Mouse (Mus musculus): Measurements from ENCODE around the gene Crybg1.

The Crybg1 gene

DNA sequence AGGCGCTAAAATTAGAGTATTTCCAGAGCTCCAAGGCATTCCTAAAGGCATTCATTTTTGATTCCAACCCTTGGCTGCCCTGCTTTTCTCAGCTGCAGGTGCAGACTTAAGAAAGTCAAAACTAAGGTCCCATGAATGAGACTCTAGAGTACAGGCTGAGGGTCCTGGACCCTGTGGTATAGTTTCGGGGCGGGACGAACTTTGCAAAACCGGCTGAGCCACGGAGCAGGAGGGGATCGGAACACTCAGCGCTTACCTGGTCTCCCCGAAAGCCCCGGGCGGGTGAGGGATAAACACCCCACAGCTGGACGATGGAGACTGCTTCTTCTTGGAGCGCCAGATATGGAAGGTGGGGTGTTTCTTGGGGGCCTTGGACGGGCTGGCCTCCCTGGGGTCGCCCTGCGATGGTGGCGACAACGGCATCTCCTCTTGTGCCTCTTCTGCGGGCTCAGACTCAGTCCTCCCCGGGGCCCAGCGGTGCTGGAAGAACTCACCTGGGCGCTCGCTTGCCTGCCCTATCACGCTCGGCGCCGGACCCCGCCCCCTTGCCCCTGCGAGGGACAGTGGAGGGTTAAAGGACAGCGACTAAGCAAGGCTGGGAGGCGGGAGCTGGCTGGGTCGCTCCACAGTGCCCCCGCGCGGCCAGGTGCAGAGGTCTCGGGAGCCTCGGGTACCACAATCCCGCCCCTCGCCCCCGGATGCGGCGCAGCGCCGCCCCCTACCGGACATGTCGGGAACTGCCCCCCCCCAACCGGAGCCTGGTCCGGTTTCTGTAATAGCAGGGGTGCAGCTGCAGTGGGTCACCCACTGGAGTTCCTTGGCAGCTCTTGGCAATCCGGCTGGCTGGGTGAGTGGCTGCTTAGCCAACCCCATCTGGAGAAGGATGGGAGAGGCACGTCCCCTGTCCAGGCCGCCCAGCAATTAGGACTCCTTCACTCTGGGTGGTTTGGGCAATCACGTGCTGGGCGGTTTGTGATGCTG, at the start of gene Crybg1:
Crybg1 (minus strand) TSS at position 517 of the 981 bp plus-strand sequence.
- no peak for TF ChIP-seq GATA4 (IDR thresholded peaks at IDR 0.05; ENCODE audit: insufficient replicate concordance, low read length)

DNA sequence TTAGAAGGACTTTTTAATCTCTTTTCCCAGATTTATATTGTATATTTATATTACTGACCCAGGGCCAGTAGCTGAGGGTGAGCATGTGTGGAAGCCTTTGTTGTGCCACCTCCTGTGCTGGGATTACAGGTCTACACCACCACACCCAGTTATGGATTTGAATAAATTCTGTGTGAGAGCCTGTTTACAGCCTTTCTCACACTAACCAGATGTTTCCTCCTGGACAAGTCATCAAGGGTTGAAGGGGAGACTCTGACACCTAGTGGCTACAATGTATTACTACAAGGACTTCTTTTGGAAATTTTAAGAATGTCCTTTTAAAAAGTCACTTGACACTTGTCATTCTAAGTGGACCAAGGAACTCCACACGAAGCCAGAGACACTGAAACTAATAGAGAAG, 28.7 kb upstream of the Crybg1 start:
- no peak for TF ChIP-seq GATA4 (IDR thresholded peaks at IDR 0.05; ENCODE audit: insufficient replicate concordance, low read length)

DNA sequence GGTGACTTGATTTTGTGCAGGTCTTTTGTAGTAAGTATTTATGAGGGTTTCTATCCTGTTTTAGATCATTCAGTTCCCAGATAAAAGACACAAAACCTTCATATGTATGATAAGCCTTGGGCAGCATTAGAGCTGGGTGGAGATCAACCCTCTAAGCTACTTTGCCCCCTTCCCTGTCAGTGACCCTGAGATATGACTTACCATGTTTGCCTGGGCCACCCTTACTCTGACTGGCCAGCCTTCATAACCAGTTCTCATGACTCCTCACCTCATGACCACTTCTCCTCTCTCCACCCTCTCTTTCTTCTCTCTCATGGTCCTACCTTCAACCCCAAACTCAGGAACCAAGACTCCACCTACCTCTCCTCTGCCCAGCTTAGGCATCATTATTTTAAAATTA, 27.9 kb upstream of the Crybg1 start:
- TF ChIP-seq GATA4 (IDR thresholded peaks at IDR 0.05; ENCODE audit: insufficient replicate concordance, low read length) = no peak

DNA sequence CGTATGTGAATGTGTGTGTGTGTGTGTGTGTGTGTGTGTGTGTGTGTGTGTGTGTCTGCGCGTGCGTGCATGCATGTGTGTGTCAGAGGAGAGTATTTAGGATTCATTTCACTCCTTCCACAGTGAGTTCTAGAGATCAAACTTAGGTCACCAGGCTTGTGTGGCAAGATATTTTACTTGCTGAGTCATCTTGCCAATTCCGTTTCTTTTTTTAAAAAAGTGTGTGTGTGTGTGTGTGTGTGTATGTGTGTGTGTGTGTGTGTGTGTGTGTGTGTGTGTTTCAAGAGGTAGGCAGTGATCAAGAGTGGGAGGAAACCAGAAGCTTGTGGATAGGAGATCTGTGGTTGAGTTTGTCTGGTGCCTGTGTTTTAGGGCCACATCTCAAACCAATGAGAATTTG, 27.5 kb upstream of the Crybg1 start:
- no peak for TF ChIP-seq GATA4 (IDR thresholded peaks at IDR 0.05; ENCODE audit: insufficient replicate concordance, low read length)

DNA sequence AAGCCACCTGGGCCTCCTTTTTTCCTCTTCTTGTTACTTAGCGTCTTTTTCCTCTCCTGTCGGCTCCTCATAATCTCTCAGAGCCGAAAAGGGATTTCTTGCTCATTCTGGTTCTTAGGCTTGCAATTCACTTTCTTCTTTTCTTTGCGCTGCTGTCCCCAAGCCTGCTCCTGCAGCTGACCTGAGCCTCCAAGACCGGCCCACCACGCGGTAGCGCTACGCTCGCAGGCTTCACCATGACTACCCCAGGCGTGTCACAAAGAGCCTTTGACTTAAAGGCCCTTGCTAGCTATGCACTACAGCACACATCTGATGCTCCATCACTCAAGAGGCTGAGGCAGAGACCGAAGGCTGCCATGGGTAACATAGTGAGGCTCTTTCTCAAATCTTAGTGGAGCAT, 21.5 kb upstream of the Crybg1 start:
- TF ChIP-seq GATA4 (IDR thresholded peaks at IDR 0.05; ENCODE audit: insufficient replicate concordance, low read length) = no peak

DNA sequence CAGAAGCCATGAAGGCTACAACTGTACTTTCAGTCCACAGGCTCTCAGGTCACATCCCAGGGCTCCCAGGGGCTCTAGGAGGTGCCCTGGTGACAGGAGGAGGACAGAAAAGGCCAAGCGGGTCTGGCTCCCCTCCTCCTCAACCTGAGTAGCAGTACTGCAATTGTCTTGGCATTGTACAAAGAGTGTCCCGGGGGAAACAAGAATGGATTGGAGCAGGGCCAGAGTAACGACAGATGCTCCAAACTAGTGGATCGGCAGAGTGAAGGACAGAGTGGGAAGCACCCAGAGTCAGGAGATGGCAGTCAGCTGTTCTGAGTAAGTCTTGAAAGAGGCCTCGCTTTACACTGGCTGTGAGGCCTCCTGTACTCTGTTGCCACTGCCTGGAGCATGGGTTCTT, 18.4 kb upstream of the Crybg1 start:
- no peak for TF ChIP-seq GATA4 (IDR thresholded peaks at IDR 0.05; ENCODE audit: insufficient replicate concordance, low read length)

DNA sequence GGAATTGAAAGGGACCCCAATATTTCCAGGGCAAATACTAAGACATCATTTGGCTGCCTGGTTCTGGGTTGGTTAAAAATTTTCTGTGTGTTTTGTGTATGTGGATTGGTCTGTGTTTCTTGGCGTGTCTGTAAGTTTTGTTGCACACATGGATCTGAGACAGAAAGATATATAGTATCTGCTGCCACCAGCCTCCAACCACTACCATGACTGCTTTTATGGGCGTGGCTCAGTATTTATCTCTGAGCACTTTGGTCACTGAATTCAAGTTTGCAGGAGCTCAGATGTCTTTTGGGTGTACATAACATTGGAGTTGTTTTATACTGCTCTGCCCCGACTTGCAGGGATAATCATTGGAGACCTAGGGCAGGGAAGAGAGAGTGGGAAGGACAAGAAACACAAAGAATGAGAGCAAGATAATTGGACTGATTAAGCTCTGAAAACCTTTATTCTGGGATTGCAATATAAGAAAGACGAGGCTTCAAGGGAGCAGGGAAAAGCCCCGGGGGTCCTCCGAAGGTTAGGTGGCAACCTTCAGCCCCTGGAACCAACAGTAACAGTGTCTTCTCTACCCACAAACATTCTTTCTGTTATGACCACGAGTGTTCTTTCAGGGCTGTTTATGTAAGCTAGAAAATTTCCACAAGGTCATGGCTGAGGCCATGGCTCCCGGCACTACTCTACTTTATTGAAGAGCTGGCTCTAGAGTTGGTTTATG, 15.8 kb upstream of the Crybg1 start:
- TF ChIP-seq GATA4 (IDR thresholded peaks at IDR 0.05; ENCODE audit: insufficient replicate concordance, low read length) = no peak

DNA sequence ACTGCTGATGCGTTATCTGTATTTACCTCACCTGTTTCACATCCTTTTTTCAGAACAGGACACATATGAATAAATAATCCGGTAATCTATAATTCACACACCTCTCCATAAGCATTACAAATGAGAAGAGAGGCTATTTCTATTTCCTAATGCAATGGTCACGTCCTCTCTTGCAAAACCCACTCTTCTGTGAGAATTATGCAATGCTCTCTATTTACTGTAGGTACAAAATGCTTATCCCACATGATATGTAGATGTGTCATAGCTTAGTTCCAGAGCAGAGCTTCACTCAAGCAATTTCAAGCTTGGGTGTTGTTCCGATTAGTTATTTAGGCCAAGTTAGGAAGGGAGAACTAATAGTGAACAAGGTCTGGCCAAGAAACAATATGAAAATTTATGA, 14.4 kb upstream of the Crybg1 start:
- TF ChIP-seq GATA4 (IDR thresholded peaks at IDR 0.05; ENCODE audit: insufficient replicate concordance, low read length) = no peak

DNA sequence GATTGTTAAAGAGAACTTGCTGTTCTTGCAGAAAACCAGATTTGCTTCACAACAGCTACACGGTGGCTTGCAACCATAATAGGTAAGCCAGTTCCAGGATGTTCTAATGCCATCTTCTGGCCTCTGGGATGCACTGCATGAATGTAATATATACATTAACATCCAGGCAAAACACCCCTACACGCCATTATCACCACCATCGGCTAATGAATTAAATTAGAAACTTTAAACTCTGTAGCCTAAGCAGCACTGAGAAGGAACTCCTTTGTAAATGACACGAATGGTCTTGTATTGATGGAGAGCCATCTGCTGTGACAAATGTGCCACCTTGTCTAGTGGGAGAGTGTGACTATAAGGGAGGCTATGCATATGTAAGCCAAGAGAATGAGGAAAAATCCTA, 11.5 kb upstream of the Crybg1 start:
- no peak for TF ChIP-seq GATA4 (IDR thresholded peaks at IDR 0.05; ENCODE audit: insufficient replicate concordance, low read length)

DNA sequence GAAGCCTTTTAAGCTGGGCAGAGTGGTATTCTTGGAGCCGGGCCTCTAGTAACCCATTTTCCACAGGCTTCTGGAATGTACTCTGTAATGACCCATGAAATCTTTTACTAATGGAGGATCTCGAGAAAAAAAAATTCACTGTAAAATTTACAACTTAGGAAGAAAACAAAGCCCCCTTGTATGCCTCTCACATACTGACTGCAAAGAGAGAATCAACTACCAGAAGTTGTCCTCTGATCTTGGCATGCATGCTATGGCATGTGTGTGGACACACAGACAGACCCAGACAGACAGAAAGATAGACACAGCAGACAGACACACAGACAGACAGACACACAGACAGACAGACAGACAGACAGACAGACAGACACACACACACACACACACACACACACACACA, 8.8 kb upstream of the Crybg1 start:
- no peak for TF ChIP-seq GATA4 (IDR thresholded peaks at IDR 0.05; ENCODE audit: insufficient replicate concordance, low read length)

DNA sequence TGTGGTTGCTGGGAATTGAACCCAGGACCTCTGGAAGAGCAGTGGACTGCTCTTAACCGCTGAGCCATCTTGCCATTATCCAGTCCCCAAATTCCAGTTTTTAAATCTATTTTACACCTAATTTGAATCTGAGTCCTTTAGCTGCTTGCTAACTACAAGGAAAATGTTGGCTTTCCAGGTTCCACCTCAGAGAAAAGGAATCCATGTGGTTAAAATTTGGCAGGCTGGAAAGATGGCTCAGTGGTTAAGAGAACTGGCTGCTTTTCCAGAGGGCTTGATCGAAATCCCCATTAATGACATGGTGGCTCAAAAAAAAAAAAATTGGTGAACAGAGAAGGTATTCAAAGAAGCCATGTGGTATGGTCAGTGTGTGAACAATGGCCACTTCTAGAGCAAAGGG, 1.8 kb upstream of the Crybg1 start:
- no peak for TF ChIP-seq GATA4 (IDR thresholded peaks at IDR 0.05; ENCODE audit: insufficient replicate concordance, low read length)

DNA sequence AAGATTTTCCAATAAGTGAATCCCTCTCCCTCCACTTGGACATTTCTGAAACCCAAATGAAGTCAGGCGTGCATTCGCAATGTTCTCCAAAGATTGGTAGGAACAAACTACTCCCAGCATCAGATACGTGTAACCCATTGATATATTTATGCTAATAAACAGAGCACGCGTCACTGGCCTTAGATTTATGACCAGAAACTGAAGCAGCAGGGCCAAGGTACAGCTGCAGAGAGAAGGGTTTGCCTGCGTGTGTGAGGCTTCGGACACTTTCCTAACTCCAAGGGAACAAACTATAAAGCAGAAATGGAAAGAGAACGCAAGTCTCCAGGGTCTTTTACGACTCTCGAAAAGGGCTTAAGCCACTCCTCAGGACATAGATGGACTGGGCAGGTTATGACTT, 5.3 kb downstream of the Crybg1 start:
- TF ChIP-seq GATA4 (IDR thresholded peaks at IDR 0.05; ENCODE audit: insufficient replicate concordance, low read length) = no peak

DNA sequence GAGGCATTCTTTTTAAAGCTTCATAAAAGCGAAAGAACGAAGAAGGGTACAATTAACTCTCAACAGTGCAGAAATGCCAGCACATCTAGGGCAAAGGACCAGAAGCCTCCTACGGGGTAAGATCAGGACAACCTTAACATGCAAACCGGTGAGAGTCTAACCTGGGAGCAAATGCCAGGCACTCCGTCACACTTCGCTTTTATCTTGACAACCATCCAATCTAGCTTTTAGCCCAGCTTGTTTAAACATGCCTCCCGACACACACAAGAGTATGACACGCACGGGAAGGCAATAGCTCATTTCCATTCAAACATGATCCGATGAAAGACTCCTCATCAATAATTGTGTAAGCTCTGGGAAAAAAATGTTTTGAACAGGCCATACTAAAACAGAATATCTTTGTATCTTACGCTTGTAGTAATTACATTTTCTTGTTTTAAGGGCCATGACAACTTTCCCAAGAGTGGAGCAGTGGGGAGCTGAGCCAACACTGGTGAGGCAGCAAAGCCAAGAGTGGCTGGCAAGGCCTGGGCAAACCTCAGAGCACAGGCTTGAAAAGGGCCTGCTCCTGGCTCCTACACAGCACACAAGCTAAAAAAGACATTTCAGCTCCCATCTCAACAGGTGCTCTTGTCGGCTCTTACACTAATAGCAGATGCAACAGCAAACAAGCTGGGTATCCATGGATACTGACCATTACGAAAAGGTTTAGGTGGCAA, 10.4 kb downstream of the Crybg1 start:
- TF ChIP-seq GATA4 (IDR thresholded peaks at IDR 0.05; ENCODE audit: insufficient replicate concordance, low read length) = no peak

DNA sequence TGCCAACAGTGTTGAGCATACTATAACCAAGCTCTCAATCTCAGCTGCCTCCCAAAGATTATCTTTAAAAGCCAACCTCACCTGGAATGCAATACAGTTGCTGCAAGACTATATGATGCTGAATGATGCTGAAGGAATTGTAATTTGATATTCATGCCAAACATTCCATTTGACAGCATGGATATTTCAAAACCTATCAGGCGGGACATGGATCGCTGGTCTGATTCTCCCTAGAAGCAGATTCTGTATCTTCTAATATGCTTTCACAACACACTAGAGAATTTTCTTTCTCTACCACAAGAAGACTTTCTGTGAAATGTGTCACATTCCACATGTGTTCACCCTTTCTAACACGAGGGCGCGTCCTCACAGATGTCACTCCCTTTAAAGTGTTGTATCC, 22.6 kb downstream of the Crybg1 start:
- no peak for TF ChIP-seq GATA4 (IDR thresholded peaks at IDR 0.05; ENCODE audit: insufficient replicate concordance, low read length)

DNA sequence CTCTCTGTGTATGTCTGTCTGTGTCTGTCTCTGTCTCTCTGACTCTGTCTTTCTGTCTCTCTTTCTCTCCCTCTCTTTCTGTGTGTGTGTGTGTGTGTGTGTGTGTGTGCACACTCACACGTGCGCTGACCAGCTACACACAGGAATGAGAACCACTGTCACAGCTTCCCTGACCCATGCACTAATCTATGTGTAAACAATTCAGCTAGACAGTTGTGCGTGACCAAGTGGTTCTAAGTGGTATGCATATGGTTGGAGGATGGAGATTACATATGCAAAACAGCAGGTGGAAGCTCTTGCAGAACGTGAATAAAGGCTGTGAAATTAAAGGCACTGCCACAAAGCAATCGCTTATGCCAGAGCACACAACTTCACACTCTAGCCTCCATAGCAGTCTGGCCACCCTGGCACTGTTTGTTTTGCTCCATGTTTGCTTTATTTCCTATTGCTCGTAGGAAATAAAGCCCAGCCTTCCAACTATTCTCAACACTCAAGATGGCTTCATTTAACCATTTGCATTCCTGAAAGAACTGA, 24.2 kb downstream of the Crybg1 start:
- no peak for TF ChIP-seq GATA4 (IDR thresholded peaks at IDR 0.05; ENCODE audit: insufficient replicate concordance, low read length)
